Mouse (Mus musculus) testis, adult 2 months (tissue): ENCODE measurements around the gene Gas2l1. TPM values are rescaled to one million over a fixed set of nuclear protein-coding genes. Genes with fewer than 3 reads are reported as not detected.
"Not testable (repeated sequence)": the region's sequence is repeated elsewhere in the genome, so short reads cannot be mapped to it uniquely, and the experiment has no call there.

Experiments used
- H3K27ac ChIP-seq: fragments of 200-500 bp; 2 replicates; pipeline ENCODE4 v1.5.1; 2012; ENCODE audit warnings: low read depth, low read length; ENCODE audit not compliant: control insufficient read depth, insufficient read depth
- H3K27me3 ChIP-seq: fragments of 200-500 bp; 2 replicates; pipeline ENCODE4 v1.6.1; 2012; ENCODE audit warnings: mild to moderate bottlenecking, low read length, moderate library complexity; ENCODE audit not compliant: control insufficient read depth, insufficient read depth
- H3K36me3 ChIP-seq: fragments of 200-500 bp; 2 replicates; pipeline ENCODE4 v1.6.1; 2012; ENCODE audit warnings: mild to moderate bottlenecking, low read length; ENCODE audit not compliant: control insufficient read depth, insufficient read depth
- H3K4me1 ChIP-seq: fragments of 200-500 bp; 2 replicates; pipeline ENCODE4 v1.6.1; 2012; ENCODE audit warnings: low read length; ENCODE audit not compliant: control insufficient read depth, insufficient read depth
- H3K4me3 ChIP-seq: fragments of 200-500 bp; 2 replicates; pipeline ENCODE4 v1.5.1; 2012; ENCODE audit warnings: low read depth, mild to moderate bottlenecking, low read length, moderate library complexity, mixed read lengths; ENCODE audit not compliant: control insufficient read depth
- CTCF ChIP-seq: fragments of 200-500 bp; IDR thresholded peaks from 2 replicates; pipeline ENCODE4 v1.5.1; 2012; ENCODE audit warnings: low read depth, mild to moderate bottlenecking, inconsistent platforms, low read length, moderate library complexity; ENCODE audit not compliant: control insufficient read depth, insufficient read depth, insufficient replicate concordance
- POLR2A ChIP-seq: fragments of 200-500 bp; IDR thresholded peaks from 2 replicates; pipeline ENCODE4 v1.6.1; 2012; ENCODE audit warnings: low read depth, mild to moderate bottlenecking, inconsistent platforms, low read length, moderate library complexity; ENCODE audit not compliant: control insufficient read depth
- polyA plus RNA-seq: library from polyadenylated mRNA; depleted of rRNA; stranded (reverse); fragments of >200 nt; gene quantifications from 2 replicates; pipeline ENCODE4 v1.2.3, GENCODE M21; 2012

Gas2l1 gene
- polyA plus RNA-seq, 1 experiment = 116 TPM

DNA sequence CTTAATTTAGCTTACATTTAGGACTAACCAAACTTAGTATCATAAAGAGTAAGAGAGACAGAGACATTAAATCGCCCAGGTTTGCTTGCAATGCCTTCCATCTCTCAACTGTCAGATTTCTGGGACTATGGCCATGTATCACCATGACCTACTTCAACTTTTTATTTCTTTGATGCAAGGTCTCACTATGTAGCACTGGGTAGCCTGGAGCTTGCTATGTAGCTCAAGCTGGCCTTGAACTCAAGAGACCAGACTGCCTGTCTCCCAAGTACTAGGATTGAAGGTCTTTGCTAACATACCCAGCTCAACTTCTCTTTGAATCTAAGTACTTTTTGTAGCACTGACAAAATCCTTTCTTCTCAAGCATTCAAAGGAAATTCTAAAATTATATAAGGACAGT lies 24.0 kb upstream of the Gas2l1 start:
- Histone ChIP-seq H3K36me3 (peaks cover 7% of the 10 kb centered on the region), H3K27me3 (no peaks in the 10 kb centered on the region), H3K4me1 (no peaks in the 10 kb centered on the region), H3K4me3 (no peak overlapping the region), H3K27ac (no peak overlapping the region)
- TF ChIP-seq CTCF (no peak), POLR2A (no peak)

DNA sequence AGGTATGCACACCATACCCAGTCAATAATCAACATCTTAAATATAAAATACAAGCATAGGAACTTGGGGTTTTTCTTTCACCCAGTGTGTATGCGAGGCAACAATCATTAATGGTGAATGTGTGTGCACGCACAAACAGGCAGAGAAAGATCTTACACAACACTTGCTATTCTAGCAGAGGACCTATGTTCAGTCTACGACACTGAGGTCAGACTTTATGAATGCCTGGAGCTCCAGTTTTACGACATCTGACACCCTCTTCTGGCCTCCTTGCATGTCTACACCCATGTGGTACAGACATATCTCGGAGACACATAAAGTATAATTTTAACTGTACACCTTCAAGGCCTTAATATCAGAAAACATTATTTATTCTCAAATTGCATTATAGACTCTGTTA lies 11.7 kb upstream of the Gas2l1 start:
- H3K36me3 ChIP-seq, H3K27ac ChIP-seq, H3K4me3 ChIP-seq, H3K4me1 ChIP-seq, H3K27me3 ChIP-seq: not testable (repeated sequence)

DNA sequence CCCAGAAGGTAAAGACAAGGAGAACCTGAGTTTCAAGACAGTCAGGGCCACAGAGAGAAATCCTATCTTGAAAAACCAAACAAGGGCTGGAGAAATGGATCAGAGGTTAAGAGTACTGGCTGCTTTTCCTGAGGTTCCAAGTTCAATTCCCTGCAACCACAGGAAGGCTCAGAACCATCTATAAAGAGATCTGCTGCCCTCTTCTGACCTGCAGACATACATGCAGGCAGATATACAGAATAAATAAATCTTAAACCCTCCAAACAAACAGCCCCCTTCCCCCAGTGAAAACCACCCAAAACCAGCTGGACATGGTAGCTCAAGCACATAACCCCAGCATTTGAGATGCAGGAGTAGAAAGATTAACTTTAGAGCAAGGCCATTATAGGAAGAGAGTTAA lies 10.6 kb upstream of the Gas2l1 start:
- H3K4me1 ChIP-seq = no peaks in the 10 kb centered on the region
- TF ChIP-seq CTCF = no peak
- TF ChIP-seq POLR2A = no peak
- H3K36me3 ChIP-seq = peaks cover 1% of the 10 kb centered on the region
- H3K4me3 ChIP-seq = no peak overlapping the region
- H3K27ac ChIP-seq = no peak overlapping the region
- no peaks in the 10 kb centered on the region for H3K27me3 ChIP-seq

DNA sequence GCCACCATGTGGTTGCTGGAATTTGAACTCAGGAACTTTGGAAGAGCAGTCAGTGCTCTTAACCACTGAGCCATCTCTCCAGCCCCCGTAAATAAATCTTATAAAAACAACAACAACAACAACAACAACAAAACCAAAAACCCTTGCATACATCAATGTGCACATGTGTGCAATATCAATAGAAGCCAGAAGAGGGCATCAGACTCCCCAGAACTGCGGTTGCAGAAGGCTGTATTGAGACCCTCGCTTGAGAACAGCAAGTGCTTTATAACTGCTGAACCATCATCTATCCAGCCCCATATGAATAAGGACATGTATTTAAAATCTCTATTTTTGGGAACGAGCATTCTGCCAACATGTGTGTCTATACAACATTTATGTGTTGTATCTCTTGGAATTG lies 9.8 kb upstream of the Gas2l1 start:
- H3K27ac ChIP-seq = no peak overlapping the region
- no peaks in the 10 kb centered on the region for H3K27me3 ChIP-seq
- no peak overlapping the region for H3K4me3 ChIP-seq
- no peaks in the 10 kb centered on the region for H3K4me1 ChIP-seq
- peaks cover 1% of the 10 kb centered on the region for H3K36me3 ChIP-seq
- TF ChIP-seq CTCF = no peak
- TF ChIP-seq POLR2A = no peak

DNA sequence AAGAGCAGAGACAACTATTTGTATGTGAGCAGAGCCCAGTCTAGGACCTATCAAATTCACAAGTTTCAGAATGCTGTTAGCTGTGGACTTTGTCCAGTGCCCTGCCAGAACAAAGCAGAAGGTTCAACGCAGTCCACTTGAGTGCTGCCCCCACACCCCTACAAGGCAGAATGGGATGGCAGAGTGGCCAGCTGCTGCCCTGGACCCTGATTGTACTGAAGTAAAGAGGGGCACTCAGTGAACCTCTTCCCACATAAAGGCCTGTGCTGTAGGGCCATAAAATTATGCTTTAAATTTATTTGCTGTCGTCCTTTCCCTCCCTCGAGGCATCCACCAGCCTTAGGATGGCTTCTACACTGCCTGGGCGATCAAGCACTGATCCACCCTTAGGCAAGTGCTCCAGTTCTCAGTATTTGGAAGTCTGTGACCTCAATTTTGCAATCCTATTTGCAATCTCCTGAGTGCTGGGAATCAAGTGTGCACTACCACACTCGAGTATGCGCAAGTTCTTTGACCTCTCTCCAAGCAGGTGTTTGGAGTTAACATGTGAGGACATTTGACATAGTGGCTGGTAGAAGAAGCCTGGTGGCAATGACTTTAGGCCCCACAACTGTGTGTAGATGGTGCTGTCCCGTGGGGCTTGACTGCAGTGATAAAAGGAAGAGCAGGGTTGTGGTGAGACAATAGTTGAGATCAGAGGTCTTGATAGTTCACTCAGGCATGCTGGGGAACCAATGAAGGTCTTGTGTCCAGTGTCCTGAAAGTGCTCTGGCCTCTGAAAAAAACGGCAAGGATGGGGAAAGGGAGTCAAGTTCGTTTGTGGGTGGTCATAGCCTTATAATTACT lies 3.2 kb upstream of the Gas2l1 start:
- Histone ChIP-seq H3K27ac (0 out of 2 replicates have a peak overlapping the region, but pooled peaks have one; percentile 1), H3K27me3 (no peaks in the 10 kb centered on the region), H3K36me3 (peaks cover 2% of the 10 kb centered on the region; the same call in 1 of the 2 replicates), H3K4me1 (peaks cover 20% of the 10 kb centered on the region), H3K4me3 (no peak overlapping the region)
- TF ChIP-seq CTCF (no peak), POLR2A (no peak)

DNA sequence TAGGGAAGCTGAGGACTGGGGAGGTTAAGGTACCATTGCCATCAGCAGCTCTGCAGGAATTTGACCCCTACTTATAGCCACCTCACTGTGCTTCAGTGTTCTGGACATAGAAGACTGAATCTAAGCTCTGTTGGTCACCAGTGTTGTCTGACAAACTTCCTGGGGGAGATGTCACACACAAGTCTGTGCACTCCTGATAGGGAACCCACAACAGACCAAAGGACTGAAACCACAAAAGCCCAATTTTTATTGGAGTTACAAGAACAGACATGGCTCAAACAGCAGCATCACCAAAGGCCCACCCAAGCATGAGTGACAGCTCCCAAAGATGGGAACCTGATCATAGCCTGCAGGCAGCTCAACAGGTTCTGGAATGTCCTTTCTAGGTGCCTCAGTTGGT lies 1.9 kb upstream of the Gas2l1 start:
- Histone ChIP-seq H3K36me3 (0 out of 2 replicates have a peak, but pooled peaks cover 1% of the 10 kb centered on the region), H3K4me1 (peaks cover 32% of the 10 kb centered on the region), H3K27ac (no peak overlapping the region), H3K4me3 (no peak overlapping the region), H3K27me3 (no peaks in the 10 kb centered on the region)
- TF ChIP-seq CTCF (no peak), POLR2A (no peak)

DNA sequence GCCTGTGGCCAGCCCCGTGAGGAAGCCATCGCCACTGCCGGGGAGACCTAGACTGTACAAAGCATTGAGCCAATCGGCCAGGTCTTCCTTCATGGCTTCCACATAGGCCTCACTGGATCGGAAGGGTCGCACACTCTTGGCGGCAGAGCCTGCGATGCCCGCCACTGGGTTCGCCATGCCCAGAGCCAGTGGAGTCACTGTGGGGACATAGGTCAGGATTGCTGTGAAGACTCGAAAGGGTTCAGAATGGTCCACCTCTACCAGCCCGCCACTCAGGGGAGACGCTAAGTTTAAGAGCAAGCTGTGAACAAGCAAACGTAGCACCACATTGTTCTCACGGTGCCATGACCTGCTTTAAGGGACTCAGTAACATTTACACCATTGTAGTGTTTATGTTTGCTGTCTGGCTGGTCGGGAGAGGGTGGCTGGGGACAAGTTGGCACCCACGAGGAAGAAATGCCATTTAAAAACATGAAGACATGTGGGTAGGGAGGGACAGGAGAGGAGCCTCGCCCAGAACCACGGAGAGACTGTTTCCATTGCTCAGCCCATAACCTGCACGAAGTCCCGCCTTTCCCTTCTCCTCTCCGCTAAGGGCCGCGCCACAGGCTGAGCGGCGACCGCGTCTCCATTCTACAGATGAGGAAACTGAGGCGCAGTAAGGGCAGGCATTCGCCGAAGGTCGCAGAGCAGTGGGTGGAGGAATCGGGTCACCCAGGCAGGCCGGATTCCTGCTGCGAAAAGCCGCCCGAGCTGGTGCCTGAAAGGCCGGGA lies 658 bp downstream of the Gas2l1 start:
- Histone ChIP-seq H3K4me1 (peaks cover 46% of the 10 kb centered on the region), H3K36me3 (0 out of 2 replicates have a peak, but pooled peaks cover 1% of the 10 kb centered on the region), H3K27ac (peak overlapping the region; percentile 70), H3K27me3 (no peaks in the 10 kb centered on the region), H3K4me3 (peak overlapping the region; percentile 93)
- no peak for TF ChIP-seq CTCF
- TF ChIP-seq POLR2A = no peak

DNA sequence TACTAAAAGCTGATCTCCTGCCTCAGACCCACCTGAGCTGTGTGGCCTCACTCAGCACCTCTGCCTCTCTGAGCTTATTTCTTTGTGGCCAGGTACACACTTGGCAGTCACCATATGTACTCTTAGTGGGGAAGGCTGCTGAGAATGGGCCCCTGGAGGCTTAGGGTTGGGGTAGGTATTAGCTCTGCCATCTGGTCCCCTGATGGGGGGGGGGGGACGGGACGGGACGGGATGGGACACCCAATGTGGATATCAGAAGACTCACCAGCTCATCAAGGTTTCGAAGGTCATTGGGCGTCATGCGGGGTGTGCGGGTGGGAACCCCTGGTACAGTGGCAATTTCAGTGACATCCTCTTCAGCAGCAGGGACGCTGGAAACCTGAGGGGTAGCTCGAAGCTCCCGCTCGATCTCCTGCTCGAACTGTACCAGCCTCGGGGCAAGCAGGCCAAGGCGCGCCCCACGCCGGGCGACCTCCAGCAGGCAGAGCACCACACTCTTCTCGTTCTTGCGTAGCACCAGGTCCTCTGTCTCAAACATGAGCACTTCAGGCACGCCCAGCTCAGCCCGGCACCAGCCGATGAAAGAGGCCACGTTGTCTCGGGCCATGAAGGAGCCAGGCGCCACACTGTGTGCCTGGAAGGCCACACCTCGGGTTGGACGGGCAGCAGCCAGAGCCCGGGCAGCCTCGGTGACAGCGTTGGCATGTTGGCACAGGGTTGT lies 1.4 kb downstream of the Gas2l1 start:
- no peaks in the 10 kb centered on the region for H3K27me3 ChIP-seq
- peak overlapping the region; percentile 93 for H3K4me3 ChIP-seq
- TF ChIP-seq CTCF = no peak
- 0 out of 2 replicates have a peak, but pooled peaks have one; percentile 9 for TF ChIP-seq POLR2A
- H3K36me3 ChIP-seq = no peaks in the 10 kb centered on the region
- peaks cover 53% of the 10 kb centered on the region for H3K4me1 ChIP-seq
- H3K27ac ChIP-seq = peak overlapping the region; percentile 70
